Mouse (Mus musculus): ENCODE data around the gene Crybb2.

DNA sequence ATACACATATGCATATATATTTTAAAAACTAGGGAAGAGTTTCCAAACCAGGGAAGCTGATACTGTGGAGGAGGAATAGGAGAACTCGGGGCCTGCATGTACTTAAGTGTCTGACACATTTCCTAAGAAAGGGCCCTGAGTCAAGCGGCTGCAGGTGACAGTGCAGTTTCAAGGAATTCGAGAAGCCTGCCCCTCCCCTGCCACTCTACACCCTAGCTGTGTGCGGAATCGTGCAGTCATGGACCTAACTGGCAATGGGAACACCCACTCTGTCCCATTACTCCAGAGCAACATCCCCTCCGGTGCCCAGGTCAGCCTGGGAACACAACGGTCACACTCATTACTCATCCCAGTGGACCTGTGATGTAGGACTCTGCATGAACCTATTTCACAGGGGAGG lies 36.7 kb upstream of the Crybb2 start:
- TF ChIP-seq CTCF (IDR thresholded peaks at IDR 0.05; ENCODE audit: borderline replicate concordance, insufficient read depth, low read length) (no peak), POLR2A (IDR thresholded peaks at IDR 0.05; ENCODE audit: low read depth, low read length) (no peak)

Measured in embryonic fibroblast, embryonic 13.5 days (primary cell).